Mouse (Mus musculus) Muller cell, postnatal 12 days (primary cell): ENCODE data around the gene Tmbim1.
A peak's percentile ranks its signal among the peaks of the same experiment; 100 is the strongest.
"Not testable (repeated sequence)": the region's sequence is repeated elsewhere in the genome, so short reads cannot be mapped to it uniquely, and the experiment has no call there.

Source experiments
- DNase-seq: peaks from one replicate; pipeline ENCODE4 v3.0.0-alpha.2; 2015; ENCODE audit errors: inconsistent ontology term

Tmbim1 gene

DNA sequence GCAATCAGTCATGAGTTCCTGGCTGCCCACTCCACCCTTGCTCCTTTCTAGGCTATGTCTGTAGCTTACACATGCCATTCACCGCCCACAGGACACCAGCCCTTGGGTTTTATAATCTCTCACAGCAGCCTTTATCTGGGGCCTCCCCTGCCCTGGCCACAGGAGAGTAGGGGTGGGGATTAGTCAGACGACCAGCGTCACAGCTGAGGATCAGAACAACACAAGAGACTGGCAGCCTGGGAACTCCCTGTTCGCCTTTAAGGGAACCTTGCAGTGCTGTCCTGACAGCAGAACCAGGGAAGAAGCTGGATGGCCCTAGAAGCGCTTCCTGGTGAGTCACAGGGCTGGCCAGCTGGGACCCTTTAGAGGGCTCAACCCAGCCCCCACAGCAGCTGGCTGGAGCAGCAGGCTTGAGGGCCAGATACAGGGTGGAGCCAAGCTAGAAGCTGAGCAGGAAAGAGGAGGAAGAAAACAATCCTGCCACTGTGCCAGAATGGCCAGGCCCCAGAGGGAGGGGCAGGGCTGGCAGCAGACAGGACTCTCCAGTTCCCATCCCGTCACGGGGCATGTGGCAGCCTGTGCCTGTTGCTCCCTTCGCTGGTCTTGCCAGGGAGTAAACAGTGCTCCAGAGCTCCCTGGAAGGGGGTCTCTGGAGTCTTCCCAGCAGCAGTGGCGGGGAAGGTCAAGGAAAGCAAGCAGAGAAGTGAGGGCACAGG is 9.8 kb downstream of the Tmbim1 start:
- DNase-seq, result peak; percentile 98

DNA sequence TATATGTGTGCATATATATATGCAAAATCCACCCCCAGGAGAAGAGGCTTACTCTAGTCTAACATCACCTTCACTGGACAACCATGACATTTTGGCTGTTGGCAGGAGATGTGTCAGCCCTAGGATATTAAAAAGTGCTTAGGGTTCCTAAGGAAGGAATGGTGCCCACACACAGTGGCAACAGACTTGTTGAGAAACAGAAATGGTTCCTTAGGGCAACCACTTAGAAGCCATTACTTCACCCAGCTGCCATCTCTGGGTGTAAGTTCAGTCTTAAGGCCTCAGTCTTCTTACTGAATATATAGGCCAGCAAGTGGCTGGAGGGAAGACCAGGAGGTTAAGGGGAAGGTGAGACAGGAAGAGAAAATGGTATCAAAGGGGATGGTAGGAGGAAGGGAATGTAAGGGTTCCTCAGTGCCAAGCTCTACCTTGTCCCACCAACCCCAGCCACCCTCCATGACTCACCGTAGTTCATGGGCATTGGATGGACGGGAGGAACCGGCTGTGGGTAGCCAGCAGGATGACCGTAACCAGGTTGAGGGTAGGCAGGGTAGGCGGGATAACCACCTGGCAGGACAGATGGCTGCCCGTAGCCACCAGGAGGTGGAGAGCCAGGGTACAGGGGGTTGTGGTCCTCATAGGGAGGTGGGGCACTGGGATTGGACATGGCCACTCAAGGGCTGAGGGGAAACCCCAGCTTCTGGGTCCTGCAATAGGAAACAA is 10.5 kb downstream of the Tmbim1 start:
- no peak for DNase-seq

DNA sequence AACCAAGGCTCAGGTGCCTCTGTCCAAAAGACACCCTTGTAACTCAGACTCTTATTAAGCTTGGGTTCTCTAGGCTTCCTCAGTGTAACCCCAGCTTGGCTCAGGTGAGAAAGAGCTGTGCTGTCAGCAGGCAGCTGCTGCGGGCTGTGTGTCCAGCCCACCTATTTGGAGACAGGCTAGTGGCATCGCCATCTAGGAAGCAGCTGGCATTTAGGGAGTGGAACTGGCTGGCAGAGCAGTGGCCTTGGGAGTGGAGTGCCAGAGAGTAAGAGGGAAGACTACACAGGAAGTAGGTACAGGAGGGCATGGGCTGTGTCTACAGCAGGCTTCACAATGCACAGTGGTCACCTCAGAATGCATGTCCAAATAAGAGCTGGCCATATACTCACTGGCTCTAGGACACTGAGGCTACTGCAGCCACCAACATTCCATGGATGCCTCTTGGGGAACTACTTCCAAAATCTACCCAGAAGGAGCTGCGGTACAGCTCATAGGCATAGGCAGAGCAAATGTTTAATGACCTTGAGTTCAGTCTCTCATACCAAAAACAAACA is 11.3 kb downstream of the Tmbim1 start:
- DNase-seq, result peak; percentile 51

DNA sequence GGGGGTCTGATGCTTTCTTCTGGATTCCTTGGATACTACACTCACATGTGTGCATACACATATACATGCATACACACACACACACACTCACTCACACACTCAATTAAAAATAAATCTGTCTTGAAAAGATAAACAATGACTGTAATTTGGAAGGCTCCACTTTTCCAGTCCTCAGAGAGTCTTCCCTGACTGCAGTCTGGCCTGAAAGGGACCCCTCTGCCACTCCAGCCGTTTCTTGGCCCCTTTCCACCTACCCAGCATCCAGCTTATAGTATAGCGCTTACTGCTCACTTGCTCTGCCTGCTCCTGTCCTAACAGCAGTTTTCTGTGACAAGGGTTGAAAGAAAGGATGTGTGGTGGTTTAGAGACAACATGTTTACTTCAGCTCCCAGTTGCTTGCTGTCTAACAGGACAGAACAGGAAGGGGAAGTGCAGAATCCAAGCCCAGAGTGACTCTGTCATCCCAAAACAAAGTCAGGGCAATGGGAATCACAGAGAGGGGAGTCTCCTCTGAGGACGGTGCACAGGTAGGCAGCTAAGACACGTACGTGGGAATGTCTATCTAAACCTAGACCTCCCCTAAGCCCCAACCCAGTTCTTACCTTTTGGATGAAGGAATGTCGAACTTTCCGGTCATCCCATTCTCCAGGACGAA is 12.0 kb downstream of the Tmbim1 start:
- no peak for DNase-seq

DNA sequence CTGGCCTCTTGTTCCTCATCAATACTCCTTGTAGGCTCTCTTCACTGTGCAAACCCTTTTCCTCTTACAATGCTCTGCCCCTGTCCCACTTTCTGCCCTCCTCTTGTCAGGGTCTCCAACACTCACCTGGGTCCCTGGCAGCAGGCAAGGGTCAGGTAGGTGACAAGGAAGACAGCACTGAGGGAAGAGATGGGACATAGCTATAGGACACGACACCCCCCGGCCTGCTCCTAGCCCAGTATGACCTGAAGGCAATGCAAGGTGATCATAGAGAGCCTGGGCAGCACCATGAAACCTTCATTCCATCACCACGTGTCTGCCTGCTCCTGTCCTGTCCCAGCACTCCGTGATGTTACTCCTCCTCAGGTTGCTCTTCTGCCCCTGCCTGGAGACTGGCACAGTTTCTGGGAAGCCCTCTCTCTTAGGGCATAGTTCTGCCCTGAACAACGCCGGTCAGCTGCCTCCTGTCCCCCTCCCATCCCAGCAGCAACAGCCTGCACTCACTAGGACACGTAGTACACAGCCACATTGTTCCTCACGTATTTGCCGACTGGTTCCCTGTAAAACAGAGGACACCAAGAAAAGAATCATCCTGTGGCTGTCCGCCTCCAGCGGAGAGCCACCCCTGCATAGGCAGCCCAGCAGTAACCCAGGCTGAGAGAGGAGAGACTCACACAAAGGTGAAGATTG is 12.9 kb downstream of the Tmbim1 start:
- no peak for DNase-seq

DNA sequence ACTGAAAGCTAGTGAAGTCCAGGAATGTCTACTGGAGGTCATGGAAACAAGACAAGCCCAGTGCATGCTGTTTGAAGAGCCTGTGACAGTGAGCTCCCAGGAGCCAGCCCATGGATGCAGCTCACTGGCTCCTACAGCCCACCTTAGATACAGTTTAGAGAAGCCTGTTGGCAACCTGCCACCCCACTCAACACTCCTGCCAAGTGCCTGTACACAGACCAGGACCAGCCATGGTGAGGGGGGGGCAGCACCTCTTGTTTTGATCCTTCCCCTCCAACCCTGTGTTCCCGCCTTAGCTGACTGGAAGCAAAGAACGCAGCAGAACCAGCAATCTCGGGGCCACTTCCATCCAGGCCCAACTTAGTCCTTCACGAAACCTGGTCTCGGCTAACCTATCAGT is 15.3 kb downstream of the Tmbim1 start:
- no peak for DNase-seq

DNA sequence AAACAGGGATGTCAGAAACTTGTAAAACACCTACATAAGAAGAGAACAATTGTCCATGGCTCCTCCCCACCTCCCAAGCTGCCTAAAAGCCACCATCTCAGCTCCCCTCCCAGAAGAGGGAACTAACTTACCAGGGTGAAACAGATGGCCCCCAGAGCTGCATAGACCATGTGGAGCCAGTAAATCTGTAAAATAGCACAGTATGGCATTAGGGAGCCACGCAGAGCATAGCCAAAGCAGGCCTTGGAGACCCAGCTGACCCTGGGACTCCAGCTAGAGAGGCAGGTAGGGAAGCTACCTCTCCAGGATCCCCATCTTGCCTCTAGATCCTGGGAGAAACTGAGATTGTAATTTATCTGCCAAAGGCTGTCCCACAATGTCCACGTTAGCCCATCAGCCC is 15.7 kb downstream of the Tmbim1 start:
- DNase-seq, result no peak

DNA sequence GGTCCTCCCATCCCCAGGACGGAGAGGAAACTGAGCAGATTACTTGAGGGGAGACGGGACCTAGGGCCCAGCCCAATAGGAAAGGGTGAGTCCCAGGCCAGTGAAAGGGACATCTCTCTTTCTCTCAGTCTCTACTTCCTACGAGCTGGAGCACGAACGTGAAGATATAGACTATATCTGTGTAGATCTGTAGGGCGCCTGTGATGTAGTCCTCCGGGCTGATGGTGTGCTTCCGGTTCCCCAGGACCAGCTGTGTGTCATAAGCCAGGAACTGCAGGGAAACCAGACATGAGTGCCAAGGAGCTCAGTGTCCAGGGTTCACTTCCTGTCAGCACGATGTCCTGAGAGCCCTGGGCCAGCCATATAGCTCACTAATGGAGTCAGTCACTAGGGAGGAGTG is 16.2 kb downstream of the Tmbim1 start:
- DNase-seq, result no peak

DNA sequence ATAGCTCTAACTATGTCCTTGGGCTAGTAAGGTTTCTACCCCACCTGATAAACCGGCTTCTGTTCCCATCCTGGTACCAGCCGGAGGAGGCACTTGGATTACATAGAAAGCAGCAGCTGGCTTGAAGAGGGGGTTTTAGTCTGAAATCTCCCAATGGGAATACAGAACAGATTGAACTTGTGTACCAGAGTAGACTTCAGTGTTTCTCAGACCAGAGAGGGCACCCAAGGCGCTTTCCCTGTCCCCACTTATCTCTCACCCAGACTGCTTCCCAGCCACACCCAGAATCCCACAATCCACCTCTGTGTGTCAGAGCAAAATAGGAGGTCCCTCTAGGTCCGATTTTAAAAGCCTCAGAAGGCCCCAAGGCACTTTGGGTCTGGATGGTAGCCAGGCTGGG is 17.1 kb downstream of the Tmbim1 start:
- no peak for DNase-seq

DNA sequence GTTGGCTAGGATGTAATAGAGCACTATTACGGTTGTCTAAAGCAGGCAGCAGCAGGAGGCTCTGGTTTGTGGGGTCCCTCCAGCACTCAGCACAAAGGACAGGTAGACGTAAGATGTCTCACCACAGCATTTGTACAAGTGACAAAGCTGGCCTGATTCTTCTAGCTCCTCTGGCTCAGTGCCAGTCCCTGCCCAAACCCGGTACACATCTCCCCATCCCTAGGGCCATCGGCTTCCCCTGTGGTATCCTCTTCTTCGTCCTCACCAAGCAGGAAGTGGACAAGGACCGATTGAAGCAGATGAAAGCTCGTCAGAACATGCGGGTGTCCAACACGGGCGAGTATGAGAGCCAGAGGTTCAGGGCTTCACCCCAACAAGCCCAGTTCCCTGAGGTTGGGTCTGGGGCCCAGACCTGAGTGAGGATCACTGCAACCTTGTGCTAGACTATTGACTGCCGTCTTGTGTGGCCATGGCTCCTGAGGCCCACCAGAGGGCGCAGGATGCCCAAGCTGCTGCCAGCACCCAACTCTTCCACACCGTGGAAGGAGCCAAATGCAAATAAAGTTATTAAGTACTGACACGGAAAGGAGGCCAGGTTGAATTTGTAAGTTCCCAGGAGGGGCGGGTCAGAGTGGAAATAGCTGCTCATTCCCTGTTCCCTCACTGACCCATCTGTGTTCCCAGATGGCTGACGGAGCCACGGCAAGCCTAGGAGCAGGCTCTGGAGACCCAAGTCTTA is 18.4 kb downstream of the Tmbim1 start:
- not testable (repeated sequence) for DNase-seq

DNA sequence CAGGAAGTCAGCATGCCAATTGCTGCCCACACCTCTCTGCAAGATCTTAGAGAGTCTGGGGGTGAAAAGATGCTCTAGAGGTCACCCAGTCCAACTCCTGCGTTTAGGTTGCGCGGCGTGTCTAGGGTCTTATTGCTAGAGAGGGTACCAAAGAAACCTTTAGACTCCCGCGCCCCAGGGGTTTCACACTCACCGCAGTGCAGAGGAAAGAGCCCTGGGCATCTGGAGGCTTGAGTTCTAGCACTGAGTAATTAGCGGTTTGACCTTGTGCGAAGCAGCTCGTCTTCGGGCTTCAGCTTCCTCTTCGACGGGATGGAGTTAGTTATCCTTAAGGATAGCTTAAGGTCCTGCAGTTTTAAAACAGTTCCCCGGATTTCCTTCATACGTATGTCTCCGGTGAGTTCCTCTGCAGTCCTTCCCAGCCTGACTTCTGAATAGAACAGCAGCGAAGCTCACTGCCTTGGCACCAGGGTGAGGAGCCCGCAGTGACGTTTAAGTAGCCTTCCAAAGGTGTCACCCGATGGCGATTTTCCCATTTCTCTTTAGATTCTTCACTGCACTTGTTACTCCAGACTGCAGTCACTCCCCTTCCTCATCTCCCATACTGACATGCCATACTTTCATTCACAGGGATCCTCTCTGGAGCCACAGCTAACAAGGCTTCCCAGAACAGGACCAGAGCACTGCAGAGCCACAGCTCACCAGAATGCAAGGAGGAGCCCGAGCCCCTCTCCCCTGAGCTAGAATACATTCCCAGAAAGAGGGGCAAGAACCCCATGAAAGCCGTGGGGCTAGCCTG is 20.0 kb downstream of the Tmbim1 start:
- no peak for DNase-seq

DNA sequence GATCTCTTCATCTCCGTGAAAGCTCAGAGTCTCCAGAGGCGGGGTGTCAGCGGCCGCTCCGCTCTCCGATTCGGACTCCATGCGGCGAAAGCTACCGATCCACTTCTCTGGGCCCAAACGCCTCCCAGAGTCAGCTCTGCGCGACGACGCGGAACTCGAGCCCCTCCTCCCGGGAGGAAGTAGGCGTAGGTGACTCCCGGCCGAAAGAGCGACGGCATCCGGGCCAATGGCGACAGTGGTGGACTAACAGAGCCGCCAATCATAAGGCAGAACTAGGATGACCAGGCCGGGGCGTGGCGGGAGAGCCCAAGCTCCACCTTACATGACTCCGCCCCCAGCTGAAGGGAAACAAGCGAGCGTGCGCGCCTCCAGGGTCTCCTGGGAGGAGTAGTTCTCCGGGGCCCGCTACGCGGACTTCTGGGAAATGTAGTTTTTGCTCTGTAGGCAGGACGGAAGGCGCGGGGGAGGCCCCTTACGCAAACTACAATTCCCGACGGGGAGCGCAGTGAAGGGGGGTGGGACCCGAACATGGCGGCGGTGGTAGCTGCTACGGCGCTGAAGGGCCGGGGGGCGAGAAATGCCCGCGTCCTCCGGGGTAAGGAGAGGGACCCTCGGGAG is 20.8 kb downstream of the Tmbim1 start, which contains the start of the genes Aamp and Pnkd:
Gene Aamp, minus strand, starts transcription at position 196 of the 618 bp plus-strand sequence.
Gene Pnkd, plus strand, starts transcription at position 388 of the 618 bp plus-strand sequence.
- DNase-seq, result peak; percentile 100

DNA sequence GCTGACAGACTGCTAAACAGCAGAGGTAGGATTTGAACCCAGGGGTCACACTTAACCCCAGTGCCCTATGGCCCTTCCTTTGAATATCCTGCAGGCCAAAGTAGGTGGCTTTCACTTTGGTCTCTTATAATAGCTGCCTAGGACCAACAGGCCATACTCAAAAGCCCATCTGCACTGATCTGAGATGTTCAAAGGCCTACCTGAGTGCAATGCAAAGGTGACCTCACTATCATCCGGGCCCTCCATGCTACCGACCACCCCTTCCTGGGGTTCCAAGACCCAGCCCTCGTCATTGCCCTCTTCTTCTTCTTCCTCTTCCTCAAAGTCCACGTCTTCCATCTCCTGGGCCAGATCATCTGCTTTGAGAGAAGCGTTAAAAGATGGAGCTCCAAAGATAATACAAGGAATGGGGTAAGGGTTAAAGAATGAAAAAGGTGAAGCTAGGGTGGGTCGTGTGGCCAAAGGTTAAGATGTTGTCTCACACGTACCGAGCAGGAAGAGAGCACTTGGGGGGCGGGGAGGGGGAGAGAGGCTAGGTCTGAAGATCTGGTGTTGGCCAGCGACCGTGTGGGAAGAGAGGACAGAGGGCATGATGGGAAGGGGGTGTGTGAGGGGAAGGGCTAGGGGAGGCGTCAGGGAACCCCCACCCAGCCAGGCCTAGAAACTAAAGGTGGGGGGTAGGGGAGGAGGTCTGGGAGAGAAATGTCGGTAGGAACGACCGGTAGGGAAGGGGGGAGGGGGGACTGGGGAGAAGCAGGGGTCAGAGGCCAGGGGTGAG is 21.5 kb downstream of the Tmbim1 start:
- DNase-seq, result peak; percentile 80

DNA sequence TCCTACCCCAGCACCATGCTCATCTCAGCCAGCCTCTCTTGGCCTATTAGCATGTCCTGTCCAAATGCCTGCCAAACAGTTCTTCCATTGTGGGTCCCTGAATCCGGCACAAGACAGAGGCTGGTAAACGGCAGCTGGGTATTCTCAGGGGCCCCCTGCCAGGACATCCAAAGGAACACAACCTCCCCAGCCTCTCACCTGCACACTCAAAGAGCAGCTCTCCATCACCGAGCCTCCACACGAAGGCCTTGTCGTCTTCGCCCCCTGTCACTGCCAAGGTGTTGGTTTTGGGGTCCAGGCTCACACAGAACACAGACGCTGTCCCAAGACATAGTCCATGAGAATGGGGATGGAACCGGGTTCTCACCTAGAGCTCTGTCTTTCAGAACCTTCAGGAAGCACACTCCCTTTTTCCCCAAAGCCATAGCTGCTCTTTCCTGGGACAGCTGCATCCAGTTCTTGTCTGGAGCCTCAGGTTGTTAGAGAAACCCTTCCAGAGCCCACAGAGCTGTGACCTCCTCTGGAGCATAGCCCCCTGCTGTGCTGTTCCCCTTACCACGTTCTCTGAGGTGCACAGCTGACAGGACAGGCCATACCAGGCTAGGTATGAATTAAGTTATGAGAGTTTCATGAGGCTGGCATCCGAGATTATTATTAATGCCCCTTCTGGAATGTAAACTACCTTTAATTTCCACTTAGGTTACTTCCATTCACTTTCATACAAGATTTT is 22.4 kb downstream of the Tmbim1 start:
- no peak for DNase-seq

DNA sequence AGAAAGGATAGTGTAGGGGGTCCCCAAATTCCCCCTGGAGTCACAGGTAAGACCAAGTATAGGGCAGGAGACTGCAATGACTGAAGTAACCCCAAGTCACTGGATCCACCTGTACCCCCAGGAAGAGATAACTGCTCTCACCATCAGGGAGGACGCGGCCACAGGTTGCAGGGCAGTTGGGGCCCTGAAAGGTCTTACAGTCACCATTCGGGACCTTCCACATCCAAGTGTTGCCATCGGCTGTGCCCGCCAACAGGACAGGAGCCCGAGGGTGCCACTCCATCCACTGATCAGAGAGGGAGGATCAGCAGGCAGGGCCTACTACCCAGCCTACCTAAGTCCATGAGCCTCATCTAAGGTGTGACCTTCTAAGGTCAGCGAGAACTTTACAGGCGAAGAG is 23.5 kb downstream of the Tmbim1 start:
- DNase-seq, result no peak

DNA sequence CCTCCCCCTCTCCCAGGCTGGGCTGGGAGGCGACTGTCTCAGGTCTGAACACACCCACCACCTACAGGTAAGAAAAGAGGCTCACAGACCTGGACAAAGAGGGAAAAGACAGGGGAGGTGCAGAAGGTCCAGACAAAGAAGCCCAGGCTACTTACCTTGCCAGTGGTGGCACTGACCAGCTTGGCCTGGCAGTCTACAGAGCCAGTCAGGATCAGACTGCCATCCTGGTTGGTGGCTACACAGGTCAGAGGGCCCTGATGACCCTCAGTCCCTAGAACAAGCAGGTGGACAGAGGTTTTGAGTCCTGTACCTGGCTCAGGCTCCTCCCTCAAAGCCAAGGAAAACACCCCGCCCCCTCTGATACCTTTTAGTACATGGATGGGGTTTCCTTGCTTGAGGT is 24.1 kb downstream of the Tmbim1 start:
- DNase-seq, result no peak

DNA sequence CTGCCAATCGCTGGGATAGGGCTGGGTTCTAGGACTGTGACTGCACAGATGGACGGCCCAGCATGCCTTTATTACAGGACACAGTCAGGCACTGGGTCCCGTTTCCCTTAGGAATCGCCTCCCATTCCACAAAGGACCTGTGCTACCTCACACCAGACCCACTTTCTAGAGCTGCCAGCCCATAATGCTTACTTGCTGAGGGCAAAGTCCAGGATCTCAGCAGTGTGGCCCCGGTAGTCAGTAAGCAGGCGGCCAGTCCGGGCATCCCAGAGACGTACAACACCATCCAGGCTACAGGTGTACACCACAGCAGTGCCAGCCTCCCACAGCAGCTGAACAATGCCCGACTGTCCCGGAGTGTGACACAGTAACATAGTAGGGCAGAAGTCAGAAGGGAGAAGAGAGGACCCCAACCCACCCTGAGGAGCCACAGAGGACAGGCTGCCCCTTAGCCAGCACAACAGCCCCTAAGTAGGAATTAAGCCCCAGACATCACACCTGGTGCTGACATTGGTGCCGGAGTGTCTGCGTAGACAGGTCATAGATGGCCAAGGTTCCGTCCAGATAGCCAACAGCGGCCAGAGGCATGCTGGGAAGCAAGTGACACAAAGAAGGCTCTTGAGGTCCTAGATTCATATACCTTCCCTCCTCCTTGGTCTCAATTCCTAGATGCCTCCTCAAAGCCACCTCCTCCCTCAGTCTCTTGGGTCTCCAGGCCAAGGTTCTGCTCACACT is 24.7 kb downstream of the Tmbim1 start:
- no peak for DNase-seq

DNA sequence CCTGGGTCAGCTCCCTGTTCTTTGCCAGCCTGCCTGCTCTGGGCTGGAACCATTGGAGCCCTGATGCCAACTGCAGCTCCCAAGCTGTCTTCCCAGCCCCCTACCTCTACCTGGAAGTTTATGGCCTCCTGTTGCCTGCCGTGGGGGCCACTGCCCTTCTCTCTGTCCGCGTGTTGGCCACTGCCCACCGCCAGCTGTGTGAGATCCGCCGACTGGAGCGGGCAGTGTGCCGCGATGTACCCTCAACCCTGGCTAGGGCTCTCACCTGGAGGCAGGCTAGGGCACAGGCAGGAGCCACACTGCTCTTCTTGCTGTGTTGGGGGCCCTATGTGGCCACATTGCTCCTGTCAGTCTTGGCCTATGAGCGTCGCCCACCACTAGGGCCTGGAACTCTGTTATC is 26.4 kb downstream of the Tmbim1 start:
- no peak for DNase-seq
